ENCODE assay signal across 8 mouse cellular contexts in the genomic region with DNA sequence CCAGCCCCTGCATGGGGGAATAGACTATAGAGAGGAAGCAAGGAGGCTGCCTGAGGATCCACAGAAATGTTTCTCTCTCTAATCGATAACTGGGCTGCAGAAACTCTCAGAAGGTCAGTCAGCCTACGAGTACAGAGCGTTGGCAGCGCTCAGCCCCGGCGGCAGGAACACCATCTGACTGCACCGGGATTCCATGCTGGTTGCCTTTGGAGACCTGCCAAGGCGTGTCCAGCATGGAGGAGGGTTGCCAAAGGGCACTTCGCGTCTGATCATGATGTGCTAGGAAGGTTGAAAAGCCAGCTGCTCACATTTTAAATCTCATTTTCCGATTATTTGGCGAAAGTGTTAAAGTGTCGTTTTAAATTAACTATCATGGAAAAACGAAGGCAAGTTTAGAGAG. TPM values are rescaled to one million over a fixed set of nuclear protein-coding genes. Genes with fewer than 3 reads are reported as not detected.
DNase-seq lines count a peak whose midpoint lies in the region; ATAC-seq lines count a peak whose summit lies in the region.

No protein-coding gene starts in this region.

- no peak overlapping the region for H3K4me3 ChIP-seq in forebrain, embryonic 14.5 days (ENCODE audit: low read depth, low read length)
- H3K4me3 ChIP-seq in forebrain, embryonic 12.5 days (replicated peaks): no peak overlapping the region

- H3K9ac ChIP-seq in forebrain, embryonic 14.5 days (ENCODE audit: low read length): no peak overlapping the region
- H3K9ac ChIP-seq in forebrain, embryonic 12.5 days: no peak overlapping the region

- intact Hi-C loops in heart, postnatal 14 days (cut with DNase I): loop anchor here (5.0 kb wide), 1 partner anchor 557 kb away; no protein-coding TSS in a partner anchor

- no peak for ATAC-seq in forebrain, embryonic 14.5 days
- no peak for ATAC-seq in forebrain, embryonic 12.5 days (ENCODE audit: low FRiP score)
- ATAC-seq in megakaryocyte progenitor cell, adult 5-6 weeks (replicated peaks; ENCODE audit: poor library complexity): no peak

- H3K27ac ChIP-seq in forebrain, embryonic 14.5 days (ENCODE audit: low read depth, low read length): no peak overlapping the region
- no peak overlapping the region for H3K27ac ChIP-seq in forebrain, embryonic 12.5 days

- H3K27me3 ChIP-seq in forebrain, embryonic 14.5 days (replicated peaks; ENCODE audit: control insufficient read depth, insufficient read depth, low read length): no peaks in the 10 kb centered on the region
- peaks cover 3% of the 10 kb centered on the region; the same call in 1 of the 2 replicates for H3K27me3 ChIP-seq in forebrain, embryonic 12.5 days

- H3K4me1 ChIP-seq in forebrain, embryonic 14.5 days (ENCODE audit: control insufficient read depth, insufficient read depth, low read length): no peaks in the 10 kb centered on the region
- 0 out of 2 replicates have a peak, but pooled peaks cover 7% of the 10 kb centered on the region for H3K4me1 ChIP-seq in forebrain, embryonic 12.5 days

- H3K4me2 ChIP-seq in forebrain, embryonic 14.5 days (ENCODE audit: low read length): no peak overlapping the region
- H3K4me2 ChIP-seq in forebrain, embryonic 12.5 days: no peak overlapping the region

- H3K9me3 ChIP-seq in forebrain, embryonic 14.5 days (replicated peaks; ENCODE audit: control insufficient read depth, low read length): no peaks in the 10 kb centered on the region
- H3K9me3 ChIP-seq in forebrain, embryonic 12.5 days: no peaks in the 10 kb centered on the region

- no peaks in the 10 kb centered on the region for H3K36me3 ChIP-seq in forebrain, embryonic 14.5 days (ENCODE audit: control insufficient read depth, insufficient read depth, low read length)
- no peaks in the 10 kb centered on the region for H3K36me3 ChIP-seq in forebrain, embryonic 12.5 days (replicated peaks)

- DNase-seq in forebrain, embryonic 14.5 days (ENCODE audit: low spot score): peak; percentile 62
- peak; percentile 44 for DNase-seq in urinary bladder, postnatal 14 days (ENCODE audit: low spot score)
- no peak for DNase-seq in urinary bladder, postnatal 10 days (ENCODE audit: low spot score)
- peak; percentile 71 to 80 for DNase-seq in heart, postnatal 14 days
- peak; percentile 62 for DNase-seq in lung, postnatal 10 days
- DNase-seq in thymus, postnatal 36 days: no peak

- WGBS in forebrain, embryonic 14.5 days: 55% methylated on average over 14 of the region's 14 CpGs
- 82% methylated on average over 14 of the region's 14 CpGs for WGBS in forebrain, embryonic 12.5 days

RNA-seq across cellular contexts. Expression of a gene that starts 49.9 kb away (rescaled TPM):
- polyA plus RNA-seq in forebrain, embryonic 14.5 days (2014; fragmentation: Nextera tagmentation; extraction: Ambion mirVana): 9.1 and 9.2 TPM in 2 replicates
- 3.7 and 3.9 TPM in 2 replicates for polyA plus RNA-seq in forebrain, embryonic 12.5 days (2016; fragmentation: Nextera tagmentation; extraction: Ambion mirVana)
- total RNA-seq in heart, postnatal 14 days (2021): 1 to 10 TPM; 3.2 to 5.3 TPM
- total RNA-seq in megakaryocyte progenitor cell, adult 5-6 weeks (2015): 0.88 TPM in 1 of 2 replicates, not detected in the other
- total RNA-seq in megakaryocyte progenitor cell, adult 5-6 weeks (2017): 0.37 TPM in 1 of 2 replicates, not detected in the other

Comparison
In these comparisons a context has a peak if more than half of its experiments do, and no peak if none do; other contexts are left out.
1. DNase-seq: peak in forebrain, embryonic 14.5 days (single experiment), urinary bladder, postnatal 14 days (single experiment), heart, postnatal 14 days (2 of 2) and lung, postnatal 10 days (single experiment); none in urinary bladder, postnatal 10 days (single experiment) and thymus, postnatal 36 days (0 of 2).